Mouse (Mus musculus) lung, postnatal 0 days (tissue): ENCODE data around the gene Shbg. TPM values are rescaled to one million over a fixed set of nuclear protein-coding genes. Genes with fewer than 3 reads are reported as not detected.

Source experiments
- ATAC-seq: fragments of 200-750 bp; cut with Nextera tagmentation; 2 replicates; pipeline ENCODE4 v1.8.0; 2017; ENCODE audit warnings: moderate library complexity
- DNase-seq: peaks from one replicate; pipeline ENCODE4 v3.0.0-alpha.2; 2016; ENCODE audit warnings: low spot score
- H3K27ac ChIP-seq: fragments of 300-500 bp; sonication (generic); 2 replicates; pipeline ENCODE4 v1.5.1; 2014; ENCODE audit warnings: antibody characterized with exemption, mild to moderate bottlenecking, low read length, mixed read lengths
- H3K27me3 ChIP-seq: fragments of 300-500 bp; sonication (generic); replicated peaks from 2 replicates; pipeline ENCODE4 v1.6.1; 2014; ENCODE audit warnings: low read length, mixed read lengths; ENCODE audit not compliant: insufficient read depth
- H3K36me3 ChIP-seq: fragments of 300-500 bp; sonication (generic); 2 replicates; pipeline ENCODE4 v1.6.1; 2014; ENCODE audit warnings: low read length, mixed read lengths; ENCODE audit not compliant: insufficient read depth
- H3K4me1 ChIP-seq: fragments of 300-500 bp; sonication (generic); 2 replicates; pipeline ENCODE4 v1.6.1; 2014; ENCODE audit warnings: antibody characterized with exemption, low read depth, low read length, mixed read lengths; ENCODE audit not compliant: insufficient read depth
- H3K4me2 ChIP-seq: fragments of 300-500 bp; sonication (generic); replicated peaks from 2 replicates; pipeline ENCODE4 v1.6.1; 2014; ENCODE audit warnings: low read depth, mild to moderate bottlenecking, low read length, moderate library complexity, mixed read lengths
- H3K4me3 ChIP-seq: fragments of 300-500 bp; sonication (generic); 2 replicates; pipeline ENCODE4 v1.5.1; 2014; ENCODE audit warnings: low read depth, low read length
- H3K9ac ChIP-seq: fragments of 300-500 bp; sonication (generic); replicated peaks from 2 replicates; pipeline ENCODE4 v1.6.1; 2014; ENCODE audit warnings: low read depth, mild to moderate bottlenecking
- H3K9me3 ChIP-seq: fragments of 300-500 bp; sonication (generic); 2 replicates; pipeline ENCODE4 v1.6.1; 2016; ENCODE audit warnings: low read length, mixed read lengths
- CTCF ChIP-seq: IDR thresholded peaks from 2 replicates; pipeline ENCODE4 v1.5.1; 2016; ENCODE audit warnings: antibody characterized with exemption, mild to moderate bottlenecking
- EP300 ChIP-seq: IDR thresholded peaks from 2 replicates; pipeline ENCODE4 v1.6.1; 2016; ENCODE audit warnings: antibody characterized with exemption, mild to moderate bottlenecking, control low read depth
- WGBS: fragments of 180-500 bp; shearing (Covaris S2); extraction: QIAGEN DNeasy Blood & Tissue Kit; methylation state at CpG from one replicate; pipeline ENCODE4 v1.1.7; 2014; 5-methylcytosine and 5-hydroxymethylcytosine counted together
- microRNA counts: library from miRNA; unstranded; fragments of <30 nt; microRNA quantifications from one replicate; lab custom pipeline; 2015
- microRNA-seq: library from miRNA; unstranded; fragments of <30 nt; microRNA quantifications from one replicate; pipeline ENCODE4, GENCODE M21; 2016
- polyA plus RNA-seq: library from polyadenylated mRNA; unstranded; fragments of >200 nt; fragmentation: Nextera tagmentation; extraction: Ambion mirVana; gene quantifications from 2 replicates; pipeline ENCODE4 v1.2.1, GENCODE M21; 2015

Shbg gene
- polyA plus RNA-seq, 1 experiment from 2014 or later, result not detected

- no peaks in the 10 kb centered on the region for H3K9me3 ChIP-seq
- no peak overlapping the region for H3K4me2 ChIP-seq
- ATAC-seq (no peak), DNase-seq (peak; percentile 52)
- H3K27ac ChIP-seq, result no peak overlapping the region
- TF ChIP-seq CTCF (no peak), EP300 (no peak)
- H3K4me1 ChIP-seq, result no peaks in the 10 kb centered on the region
- no peak overlapping the region for H3K4me3 ChIP-seq
- H3K36me3 ChIP-seq, result peaks cover 7% of the 10 kb centered on the region; the same call in 1 of the 2 replicates
- no peaks in the 10 kb centered on the region for H3K27me3 ChIP-seq
- no peak overlapping the region for H3K9ac ChIP-seq
- 56% methylated on average over 8 of the region's 8 CpGs for WGBS
These were observed 52.6 kb downstream of the Shbg start for GRCm38 (mm10) chr11:69565131-69565530.

MicroRNAs within 50 kb of the gene (microRNA counts, 519-probe panel; counts per million panel counts)
- microRNA mmu-miR-1934 (lab: Ali Mortazavi, UCI) (not detected), microRNA mmu-miR-467f (lab: Ali Mortazavi, UCI) (3,336 counts per million, percentile 19 among the panel's probes with 10 or more counts)

Small RNA genes within 50 kb of the gene (microRNA-seq; reads per million reads assigned to microRNA genes)
- gene Mir1934 (2.2 reads per million), gene Mir467f (not detected)

Other genes with a start within 250 kb of the Shbg start
- 29.9 and 38.4 TPM in 2 replicates for gene Chd3, start 248.5 kb downstream of the Shbg start, polyA plus RNA-seq
- gene Naa38, start 222.4 kb downstream of the Shbg start, polyA plus RNA-seq, result 126 and 142 TPM in 2 replicates
- gene Cyb5d1, start 222.3 kb downstream of the Shbg start, polyA plus RNA-seq, result 16.3 and 16.5 TPM in 2 replicates
- 96.5 and 101 TPM in 2 replicates for gene Tmem88, start 219.7 kb downstream of the Shbg start, polyA plus RNA-seq
- 29.4 and 34.9 TPM in 2 replicates for gene Kdm6b, start 204.2 kb downstream of the Shbg start, polyA plus RNA-seq
- 1.3 and 2.2 TPM in 2 replicates for gene Dnah2, start 68.8 kb downstream of the Shbg start, polyA plus RNA-seq
- 0.80 and 1.0 TPM in 2 replicates for gene Efnb3, start 57.7 kb downstream of the Shbg start, polyA plus RNA-seq
- 13.8 and 14.3 TPM in 2 replicates for gene Wrap53, start 37.6 kb downstream of the Shbg start, polyA plus RNA-seq
- 39.8 and 50.6 TPM in 2 replicates for gene Trp53, start 37.5 kb downstream of the Shbg start, polyA plus RNA-seq
- 7.5 and 8.1 TPM in 2 replicates for gene Atp1b2, start 12.0 kb downstream of the Shbg start, polyA plus RNA-seq
- gene Sat2, start 4.1 kb upstream of the Shbg start, polyA plus RNA-seq, result 14.4 and 16.3 TPM in 2 replicates
- gene Fxr2, start 15.1 kb upstream of the Shbg start, polyA plus RNA-seq, result 16.3 and 17.9 TPM in 2 replicates
- 0.14 and 0.17 TPM in 2 replicates for gene Sox15, start 37.4 kb upstream of the Shbg start, polyA plus RNA-seq
- gene Mpdu1, start 44.7 kb upstream of the Shbg start, polyA plus RNA-seq, result 57.3 and 61.3 TPM in 2 replicates
- gene Cd68, start 48.2 kb upstream of the Shbg start, polyA plus RNA-seq, result 41.9 and 43.6 TPM in 2 replicates
- 283 and 286 TPM in 2 replicates for gene Eif4a1, start 54.5 kb upstream of the Shbg start, polyA plus RNA-seq
- gene Senp3, start 64.2 kb upstream of the Shbg start, polyA plus RNA-seq, result 36.0 and 37.8 TPM in 2 replicates
- gene Tnfsf13, start 67.9 kb upstream of the Shbg start, polyA plus RNA-seq, result 4.4 and 6.7 TPM in 2 replicates
- gene Tnfsf12, start 77.9 kb upstream of the Shbg start, polyA plus RNA-seq, result 12.0 and 13.6 TPM in 2 replicates
- 11.9 and 13.1 TPM in 2 replicates for gene Tnfsfm13, start 78.2 kb upstream of the Shbg start, polyA plus RNA-seq
- 14.0 and 15.3 TPM in 2 replicates for gene Polr2a, start 140.7 kb upstream of the Shbg start, polyA plus RNA-seq
- 1.0 TPM in 2 replicates for gene Slc35g3, start 144.1 kb upstream of the Shbg start, polyA plus RNA-seq
- gene Zbtb4, start 148.0 kb upstream of the Shbg start, polyA plus RNA-seq, result 6.6 and 7.6 TPM in 2 replicates
- gene Chrnb1, start 178.0 kb upstream of the Shbg start, polyA plus RNA-seq, result 15.6 and 16.2 TPM in 2 replicates
- 0.57 and 0.95 TPM in 2 replicates for gene Fgf11, start 184.0 kb upstream of the Shbg start, polyA plus RNA-seq
- 14.3 and 14.9 TPM in 2 replicates for gene Tmem102, start 187.7 kb upstream of the Shbg start, polyA plus RNA-seq
- gene Gm39566, start 197.4 kb upstream of the Shbg start, polyA plus RNA-seq, result not detected in 2 replicates
- gene Spem2, start 200.6 kb upstream of the Shbg start, polyA plus RNA-seq, result not detected in 2 replicates
- not detected in 2 replicates for gene Spem1, start 204.3 kb upstream of the Shbg start, polyA plus RNA-seq
- gene Nlgn2, start 219.9 kb upstream of the Shbg start, polyA plus RNA-seq, result 2.9 and 3.9 TPM in 2 replicates
- gene Tmem256, start 220.6 kb upstream of the Shbg start, polyA plus RNA-seq, result 365 and 395 TPM in 2 replicates
- 107 and 114 TPM in 2 replicates for gene Plscr3, start 228.5 kb upstream of the Shbg start, polyA plus RNA-seq
- 6.1 and 7.6 TPM in 2 replicates for gene Tnk1, start 240.8 kb upstream of the Shbg start, polyA plus RNA-seq